Mouse (Mus musculus) Patski (cell line): ENCODE measurements at regions not wholly inside any gene's neighbourhood (a gene's known extent, or its start where the extent isn't known, plus 50 kb on each side); places are given as distances from the start of the nearest gene placed in this dataset.

ENCODE experiments used
- ATAC-seq: fragments of 100-300 bp; one replicate; pipeline ENCODE4 v1.8.0; 2021
- CTCF ChIA-PET: fragments of 350-600 bp; sonication (Branson Sonifier 250); formaldehyde crosslinking; loops from one replicate; lab custom pipeline; 2022; ENCODE audit warnings: inconsistent platforms; lab: Charles Lee
- POLR2A ChIA-PET: fragments of 350-600 bp; sonication (Branson Sonifier 250); formaldehyde crosslinking; loops from one replicate; lab custom pipeline; 2022; ENCODE audit warnings: antibody characterized with exemption, inconsistent platforms; lab: Charles Lee
- DNase-seq: peaks from one replicate; pipeline ENCODE4 v3.0.0-alpha.2; 2011; ENCODE audit warnings: low read depth, low spot score
- H3K27me3 ChIP-seq: fragments of 371-371 bp; one replicate; pipeline ENCODE4 v1.5.1; 2021
- CTCF ChIP-seq: fragments of 100-300 bp; IDR thresholded peaks from one replicate; pipeline ENCODE4 v1.5.1; 2021
- in situ Hi-C: fragments of 300-500 bp; cut with MboI; formaldehyde crosslinking; loops from 3 replicates; pipeline ENCODE4 v1.11.1; 2018; ENCODE audit warnings: low pct_unique_long_range_greater_than_20kb, mixed read lengths

DNA sequence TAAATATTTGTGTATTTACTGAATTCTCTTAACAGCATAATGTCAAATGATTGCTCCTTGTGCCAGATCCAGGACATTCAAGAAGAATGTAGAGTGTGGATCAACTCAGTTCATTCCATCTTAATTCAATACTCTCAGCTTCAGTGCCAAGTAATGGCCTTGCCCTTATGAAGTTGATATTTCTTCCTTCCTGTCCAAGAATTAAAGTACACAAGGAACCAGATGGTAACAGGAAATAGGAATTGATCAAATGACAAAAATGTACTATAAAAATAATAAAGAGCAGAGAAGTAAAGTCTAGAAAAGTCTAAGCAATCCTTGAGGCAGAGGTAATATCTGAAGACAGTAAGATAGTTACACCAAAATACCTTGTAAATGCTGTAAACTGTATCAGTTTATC, 219.5 kb upstream of the N6amt1 start:
- DNase-seq (no peak), ATAC-seq (no peak)
- POLR2A ChIA-PET, result no interaction called here
- H3K27me3 ChIP-seq, result no peaks in the 10 kb centered on the region
- CTCF ChIA-PET, result no interaction called here
- in situ Hi-C loops, result no loop called here
- no peak for TF ChIP-seq CTCF

DNA sequence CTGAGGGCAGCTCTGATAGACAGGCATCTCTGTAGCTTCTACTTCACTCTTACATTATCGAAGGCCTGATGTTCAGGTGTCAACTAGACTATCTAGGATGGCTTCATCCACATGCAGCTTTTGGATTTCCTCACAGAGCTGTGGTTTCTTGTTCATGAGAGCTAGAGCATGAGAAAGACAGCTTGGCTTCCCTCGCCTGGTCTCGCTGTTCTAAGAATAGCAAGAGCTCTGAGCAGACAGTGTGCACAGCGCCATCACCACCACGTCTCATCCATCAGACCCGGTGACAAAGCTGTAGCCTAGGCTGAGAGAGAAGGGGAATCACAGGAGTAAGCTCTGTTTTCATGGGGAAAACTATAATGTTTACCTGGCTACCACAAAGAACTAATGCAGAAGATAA, 220.1 kb upstream of the N6amt1 start:
- no peak for TF ChIP-seq CTCF
- CTCF ChIA-PET, result no interaction called here
- POLR2A ChIA-PET, result interaction anchor here (0.6 kb wide), 1 partner anchor 423 kb away, joined by 5 read pairs; no protein-coding TSS in a partner anchor
- ATAC-seq (no peak), DNase-seq (no peak)
- no peaks in the 10 kb centered on the region for H3K27me3 ChIP-seq
- in situ Hi-C loops, result no loop called here

DNA sequence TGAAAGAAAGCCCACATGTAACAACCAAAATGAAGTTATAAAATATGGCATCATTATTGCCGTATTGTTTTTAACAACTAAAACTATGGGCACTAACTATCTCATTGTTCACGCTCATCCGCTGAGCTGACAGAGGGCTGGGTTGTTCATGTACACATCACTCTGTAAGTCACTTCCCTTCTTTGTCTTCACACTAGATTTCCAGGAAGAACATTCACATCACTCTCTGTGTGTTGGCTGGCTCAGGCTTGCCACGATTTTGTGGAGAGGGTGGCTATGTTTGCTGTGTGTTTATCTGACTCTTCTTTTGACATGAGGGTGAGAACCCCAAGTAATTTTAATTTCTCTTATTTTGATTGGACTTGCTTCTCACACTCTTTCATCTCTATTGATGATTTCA, 221.9 kb upstream of the N6amt1 start:
- DNase-seq, result no peak

DNA sequence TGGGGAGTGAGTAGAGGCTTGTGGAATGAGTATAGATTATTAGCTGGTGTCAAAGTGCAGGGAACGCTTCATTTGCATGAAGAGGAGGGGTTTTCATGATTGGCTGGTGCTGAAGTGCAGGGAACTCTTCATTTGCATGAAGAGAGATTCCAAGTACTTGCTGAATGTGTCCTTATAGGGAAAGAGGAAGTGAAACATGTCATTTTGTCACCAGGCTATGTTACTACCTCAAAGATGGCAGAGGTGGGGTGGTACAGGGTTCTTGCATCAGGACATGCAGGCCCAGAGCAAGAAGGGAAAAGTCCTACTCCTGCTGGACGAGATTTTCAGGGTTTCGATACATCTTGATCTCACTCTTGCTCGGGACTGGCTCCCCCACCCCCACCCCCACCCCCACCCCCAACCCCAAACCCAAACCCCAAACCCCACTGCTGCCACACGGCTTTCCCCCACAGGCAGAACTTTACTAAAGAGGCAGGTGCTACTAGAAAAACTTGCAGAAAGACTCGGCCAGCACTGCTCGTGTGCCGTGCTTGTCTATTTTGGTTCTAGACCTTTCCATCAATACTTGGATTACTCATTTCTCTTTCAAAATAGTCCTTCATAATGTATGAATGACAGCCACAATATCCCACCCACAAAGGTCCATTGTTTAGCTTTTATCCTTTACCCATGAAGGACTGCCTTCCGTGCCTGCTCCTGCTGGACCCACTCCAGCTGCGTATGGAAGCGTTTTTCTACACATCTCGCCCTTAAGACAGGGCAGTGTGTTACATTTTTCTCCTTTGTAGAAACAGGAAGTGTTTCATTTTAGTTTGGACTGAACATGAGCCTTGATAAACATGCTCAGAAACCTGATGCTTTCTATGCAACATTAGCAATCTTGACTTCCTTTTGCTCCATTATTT, 223.0 kb upstream of the N6amt1 start:
- ChIA-PET POLR2A (no interaction called here), CTCF (no interaction called here)
- TF ChIP-seq CTCF, result no peak
- no peaks in the 10 kb centered on the region for H3K27me3 ChIP-seq
- no peak for ATAC-seq
- DNase-seq, result no peak
- in situ Hi-C loops, result no loop called here

More for the DNA sequence above, 221.9 kb upstream of the N6amt1 start:
- no peak for ATAC-seq
- no peaks in the 10 kb centered on the region for H3K27me3 ChIP-seq
- no peak for TF ChIP-seq CTCF
- POLR2A ChIA-PET, result no interaction called here
- in situ Hi-C loops, result no loop called here
- CTCF ChIA-PET, result no interaction called here

DNA sequence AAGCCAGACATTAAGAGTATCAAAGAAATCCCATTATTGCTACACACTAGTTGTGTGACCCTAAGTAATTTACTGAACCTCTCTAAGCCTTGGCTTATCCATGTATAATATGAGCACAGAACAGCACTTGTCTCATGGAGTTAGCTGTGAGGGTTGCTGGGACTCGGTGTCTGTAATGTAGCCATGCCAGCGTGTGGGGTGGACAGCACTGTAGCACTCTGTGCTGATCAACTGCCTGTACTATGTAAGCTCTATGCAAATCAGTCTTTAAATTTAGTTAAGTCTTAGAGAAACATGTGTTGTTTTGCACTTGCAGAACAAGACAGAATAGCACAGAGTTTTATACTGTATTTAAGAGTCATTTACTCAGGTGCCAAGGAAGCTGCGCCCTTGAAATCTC, 225.0 kb upstream of the N6amt1 start:
- POLR2A ChIA-PET, result no interaction called here
- CTCF ChIA-PET, result no interaction called here
- no peak for DNase-seq
- H3K27me3 ChIP-seq, result no peaks in the 10 kb centered on the region
- no peak for ATAC-seq
- no peak for TF ChIP-seq CTCF
- in situ Hi-C loops, result no loop called here

DNA sequence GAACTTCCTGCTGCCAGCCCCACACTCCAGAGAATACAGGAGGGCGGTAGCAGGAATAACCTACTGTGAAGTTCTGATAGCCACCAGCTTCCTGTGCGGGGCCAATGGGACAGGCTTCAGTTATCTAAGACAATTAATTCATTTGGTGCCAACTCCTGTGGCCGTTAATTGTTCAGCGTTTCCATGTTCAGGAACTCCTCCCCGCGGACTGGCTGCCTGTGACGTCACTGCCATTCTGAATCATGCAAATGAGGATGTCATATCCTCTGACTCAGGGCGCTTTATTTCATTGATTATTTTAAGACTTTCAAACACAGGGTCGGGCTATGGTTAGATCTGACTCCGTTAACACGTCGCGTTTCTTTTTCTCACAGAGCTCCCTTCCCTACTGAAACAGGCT, 225.8 kb upstream of the N6amt1 start:
- ATAC-seq (no peak), DNase-seq (no peak)
- no peak for TF ChIP-seq CTCF
- in situ Hi-C loops, result no loop called here
- ChIA-PET CTCF (no interaction called here), POLR2A (interaction anchor here (0.6 kb wide), 1 partner anchor 88 kb away, joined by 5 read pairs; no protein-coding TSS in a partner anchor)
- no peaks in the 10 kb centered on the region for H3K27me3 ChIP-seq

DNA sequence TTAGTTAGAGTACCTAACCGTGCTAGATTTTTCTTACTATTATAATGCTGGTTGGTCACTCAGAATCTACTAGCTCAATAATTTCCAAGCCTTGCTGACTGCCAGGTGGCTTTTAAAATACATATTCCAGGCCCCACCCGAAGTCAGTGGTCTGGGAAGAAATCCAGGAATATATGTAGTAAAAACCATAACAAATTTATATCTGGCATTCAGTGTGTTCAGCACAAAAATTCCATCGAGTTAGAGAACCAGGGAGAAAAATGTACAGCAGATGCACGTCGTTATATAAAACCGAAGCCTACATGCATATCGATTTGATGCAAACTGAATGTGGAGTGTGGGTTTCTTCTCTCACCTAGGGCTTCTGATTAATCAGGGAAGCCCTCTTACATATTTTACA, 229.5 kb upstream of the N6amt1 start:
- TF ChIP-seq CTCF, result no peak
- in situ Hi-C loops, result no loop called here
- ATAC-seq (no peak), DNase-seq (no peak)
- no peaks in the 10 kb centered on the region for H3K27me3 ChIP-seq
- POLR2A ChIA-PET, result no interaction called here
- CTCF ChIA-PET, result no interaction called here

DNA sequence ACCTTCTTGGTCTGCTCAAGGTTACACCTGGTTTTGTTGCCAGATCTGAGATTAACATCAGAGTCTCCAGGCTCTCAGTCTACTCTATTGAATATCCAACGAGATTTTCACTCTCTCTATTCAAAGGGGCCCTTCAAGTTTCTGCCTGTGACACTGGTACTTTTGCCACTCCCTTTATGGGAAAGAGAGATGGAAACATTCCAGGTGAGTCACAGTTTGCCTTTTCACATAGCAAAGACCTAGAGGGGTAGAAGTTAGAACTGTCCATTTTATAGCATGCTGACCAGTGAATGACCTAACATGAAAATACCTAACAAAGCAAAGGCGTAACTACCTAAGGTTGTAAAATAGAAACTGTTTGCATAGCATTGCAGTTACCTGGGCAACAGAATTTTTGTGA, 250.4 kb upstream of the N6amt1 start:
- in situ Hi-C loops, result no loop called here
- DNase-seq, result no peak

DNA sequence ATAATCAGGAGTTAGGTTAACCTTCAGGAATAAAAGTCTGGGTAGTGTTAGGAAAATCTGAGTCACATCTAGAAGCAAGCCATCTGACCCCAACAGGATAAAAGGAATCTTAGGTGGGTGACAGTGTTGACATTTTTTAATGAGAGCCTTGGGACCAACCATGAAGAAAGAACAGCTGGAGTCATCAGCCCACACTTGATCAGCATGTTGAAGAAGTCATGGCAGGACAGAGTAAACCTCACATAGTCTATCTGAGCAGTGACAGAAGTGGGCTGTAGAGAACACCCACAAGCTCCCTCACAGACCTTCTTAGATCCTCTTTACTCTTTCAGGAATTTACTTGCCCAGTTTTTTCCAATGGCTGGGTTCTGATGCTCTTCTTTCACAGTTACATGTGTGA, 251.9 kb upstream of the N6amt1 start:
- in situ Hi-C loops, result no loop called here
- no peaks in the 10 kb centered on the region for H3K27me3 ChIP-seq
- ATAC-seq (no peak), DNase-seq (no peak)
- POLR2A ChIA-PET, result no interaction called here
- CTCF ChIA-PET, result no interaction called here
- no peak for TF ChIP-seq CTCF

More for the DNA sequence above, 250.4 kb upstream of the N6amt1 start:
- ATAC-seq, result no peak
- POLR2A ChIA-PET, result no interaction called here
- no peaks in the 10 kb centered on the region for H3K27me3 ChIP-seq
- TF ChIP-seq CTCF, result no peak
- CTCF ChIA-PET, result no interaction called here

DNA sequence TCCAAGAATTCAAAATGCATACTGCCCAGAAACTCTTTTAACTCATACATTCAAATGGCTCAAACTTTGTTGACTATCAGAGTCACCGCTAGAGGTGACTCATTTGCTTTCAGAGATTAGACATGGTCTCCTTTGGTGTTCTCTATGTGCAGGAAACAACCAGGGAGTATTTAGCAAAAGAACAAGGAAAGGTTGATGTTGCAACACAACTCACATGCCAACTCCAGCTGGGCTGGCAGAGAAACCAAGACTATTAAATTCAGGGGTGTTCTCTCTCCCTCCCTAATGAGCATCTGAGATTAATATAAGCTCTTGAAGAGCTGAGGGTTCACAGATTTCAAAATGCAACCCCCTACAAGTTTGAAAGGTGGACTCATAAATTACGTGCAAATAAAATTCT, 262.0 kb upstream of the N6amt1 start:
- ChIA-PET CTCF (interaction anchor here (0.8 to 2.0 kb wide), 3 partner anchors 9 to 1285 kb away, joined by 3 to 4 read pairs (median 3); no protein-coding TSS in a partner anchor), POLR2A (no interaction called here)
- ATAC-seq, result peak; percentile 97
- in situ Hi-C loops, result no loop called here
- peak; percentile 83 for DNase-seq
- no peaks in the 10 kb centered on the region for H3K27me3 ChIP-seq
- TF ChIP-seq CTCF, result peak; percentile 22

DNA sequence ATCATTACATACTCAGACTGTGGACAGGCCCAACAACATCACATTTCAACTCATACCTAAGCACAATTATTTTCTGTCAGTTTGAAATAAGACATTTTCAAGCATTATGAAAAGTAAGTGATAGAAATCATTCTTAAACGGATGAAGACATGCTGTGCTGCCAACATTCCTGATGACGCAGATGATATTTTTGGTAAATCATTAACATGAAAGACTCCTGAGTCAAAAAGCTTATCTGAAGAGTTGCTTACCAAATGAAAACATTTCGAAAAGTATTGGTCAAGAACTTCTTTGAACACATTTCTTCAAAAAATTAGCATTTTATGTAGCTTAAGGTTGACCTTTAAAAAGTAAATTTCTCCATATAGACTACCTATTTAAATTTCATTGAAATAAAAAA, 264.7 kb upstream of the N6amt1 start:
- TF ChIP-seq CTCF, result no peak
- no peaks in the 10 kb centered on the region for H3K27me3 ChIP-seq
- in situ Hi-C loops, result no loop called here
- DNase-seq, result no peak
- POLR2A ChIA-PET, result no interaction called here
- CTCF ChIA-PET, result interaction anchor here (0.9 kb wide), 1 partner anchor 12 kb away, joined by 3 read pairs; no protein-coding TSS in a partner anchor
- ATAC-seq, result no peak
